Mouse (Mus musculus): Measurements from ENCODE around the gene Hspa4. TPM values are rescaled to one million over a fixed set of nuclear protein-coding genes. Genes with fewer than 3 reads are reported as not detected.
A peak's percentile ranks its signal among the peaks of the same experiment; 100 is the strongest.

Gene Hspa4
- polyA plus RNA-seq, 1 experiment, result 229 TPM

DNA sequence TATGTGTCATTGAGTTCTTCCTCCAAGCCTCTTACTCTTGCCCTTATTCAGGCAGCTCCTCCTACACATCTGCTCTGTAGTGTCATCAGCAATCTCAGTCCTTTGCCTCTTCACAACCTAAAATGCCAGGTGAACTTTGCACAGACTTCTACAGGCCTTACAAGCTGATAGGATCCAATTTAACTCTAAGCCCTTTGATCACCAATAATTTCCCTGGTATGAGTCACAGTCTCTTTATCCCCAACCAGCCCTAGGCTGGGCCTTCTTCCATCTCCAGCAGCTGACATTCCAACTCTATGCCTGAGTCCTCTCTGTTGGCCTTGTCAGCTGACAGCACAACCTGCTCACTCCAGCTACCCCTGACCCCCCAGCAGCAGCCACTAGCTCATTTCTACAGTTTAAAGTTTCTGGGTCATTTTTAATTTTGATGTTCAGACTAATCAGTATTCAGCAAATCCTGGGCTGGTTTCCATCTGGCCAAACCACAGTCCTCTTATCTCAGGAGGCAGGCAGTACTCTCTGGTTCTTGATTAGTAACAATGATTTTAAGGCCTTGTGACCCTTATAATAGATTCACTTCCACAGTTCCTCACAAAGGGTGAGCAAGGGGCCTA lies 8.1 kb upstream of the Hspa4 start:
- Histone ChIP-seq H3K4me1 (ENCODE audit: control insufficient read depth, insufficient read depth, low read length) (peaks cover 13% of the 10 kb centered on the region), H3K4me3 (ENCODE audit: insufficient read depth, low read length) (no peak overlapping the region), H3K27ac (ENCODE audit: insufficient read depth, low read length) (peak overlapping the region; percentile 98)
- no peak for TF ChIP-seq POLR2A (IDR thresholded peaks at IDR 0.05; ENCODE audit: low read depth, low read length)
- TF ChIP-seq CTCF (IDR thresholded peaks at IDR 0.05; ENCODE audit: borderline replicate concordance, insufficient read depth, low read length), result no peak

DNA sequence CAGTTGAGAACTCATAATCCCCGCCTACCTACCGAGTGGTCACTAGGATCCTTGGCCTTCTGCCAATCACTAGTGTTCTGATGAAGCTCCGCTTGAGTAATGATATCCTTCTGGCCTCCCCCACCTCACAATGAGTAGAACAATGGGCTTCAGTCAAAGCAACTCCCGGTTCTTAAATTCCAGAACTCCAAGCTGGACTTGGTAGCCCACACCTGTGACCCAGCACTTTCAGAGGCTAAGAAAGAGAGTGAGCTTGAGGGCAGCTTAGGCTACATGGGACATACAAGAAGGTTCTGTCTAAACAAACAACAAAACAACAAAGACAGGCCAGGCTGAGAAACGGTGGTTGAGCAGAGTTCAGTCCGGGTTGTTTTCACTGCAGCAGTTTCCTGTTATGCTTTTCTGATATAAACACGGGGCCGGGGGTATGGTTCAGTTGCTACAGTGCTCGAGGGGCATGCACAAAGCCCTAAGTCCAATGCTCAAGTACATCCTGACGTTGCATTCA lies 7.4 kb upstream of the Hspa4 start:
- TF ChIP-seq CTCF (IDR thresholded peaks at IDR 0.05; ENCODE audit: borderline replicate concordance, insufficient read depth, low read length) (no peak), POLR2A (IDR thresholded peaks at IDR 0.05; ENCODE audit: low read depth, low read length) (no peak)
- Histone ChIP-seq H3K4me1 (ENCODE audit: control insufficient read depth, insufficient read depth, low read length) (peaks cover 13% of the 10 kb centered on the region), H3K4me3 (ENCODE audit: insufficient read depth, low read length) (no peak overlapping the region), H3K27ac (ENCODE audit: insufficient read depth, low read length) (peak overlapping the region; percentile 98)

DNA sequence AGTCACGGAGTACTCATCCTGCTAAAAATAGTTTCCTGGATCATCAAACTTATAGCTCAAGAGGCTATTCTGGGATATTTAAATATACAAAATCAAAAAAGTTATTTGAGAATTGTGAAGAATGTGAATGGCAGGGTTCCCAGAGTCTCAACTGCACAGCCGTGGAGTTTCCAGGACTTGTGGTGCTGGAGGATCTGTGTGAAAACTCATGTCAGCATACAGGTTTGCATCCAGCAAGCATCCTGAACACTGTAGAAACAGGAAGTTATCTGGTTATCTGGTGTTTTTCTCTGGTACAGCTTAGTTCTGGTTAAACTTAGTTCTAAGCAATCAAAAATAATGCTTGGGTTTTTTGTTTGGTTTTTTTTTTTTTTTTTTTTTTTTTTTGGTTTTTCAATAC lies 6.7 kb upstream of the Hspa4 start:
- Histone ChIP-seq H3K27ac (ENCODE audit: insufficient read depth, low read length) (peak overlapping the region; percentile 98), H3K4me3 (ENCODE audit: insufficient read depth, low read length) (no peak overlapping the region), H3K4me1 (ENCODE audit: control insufficient read depth, insufficient read depth, low read length) (peaks cover 13% of the 10 kb centered on the region)
- TF ChIP-seq CTCF (IDR thresholded peaks at IDR 0.05; ENCODE audit: borderline replicate concordance, insufficient read depth, low read length) (no peak), POLR2A (IDR thresholded peaks at IDR 0.05; ENCODE audit: low read depth, low read length) (no peak)

DNA sequence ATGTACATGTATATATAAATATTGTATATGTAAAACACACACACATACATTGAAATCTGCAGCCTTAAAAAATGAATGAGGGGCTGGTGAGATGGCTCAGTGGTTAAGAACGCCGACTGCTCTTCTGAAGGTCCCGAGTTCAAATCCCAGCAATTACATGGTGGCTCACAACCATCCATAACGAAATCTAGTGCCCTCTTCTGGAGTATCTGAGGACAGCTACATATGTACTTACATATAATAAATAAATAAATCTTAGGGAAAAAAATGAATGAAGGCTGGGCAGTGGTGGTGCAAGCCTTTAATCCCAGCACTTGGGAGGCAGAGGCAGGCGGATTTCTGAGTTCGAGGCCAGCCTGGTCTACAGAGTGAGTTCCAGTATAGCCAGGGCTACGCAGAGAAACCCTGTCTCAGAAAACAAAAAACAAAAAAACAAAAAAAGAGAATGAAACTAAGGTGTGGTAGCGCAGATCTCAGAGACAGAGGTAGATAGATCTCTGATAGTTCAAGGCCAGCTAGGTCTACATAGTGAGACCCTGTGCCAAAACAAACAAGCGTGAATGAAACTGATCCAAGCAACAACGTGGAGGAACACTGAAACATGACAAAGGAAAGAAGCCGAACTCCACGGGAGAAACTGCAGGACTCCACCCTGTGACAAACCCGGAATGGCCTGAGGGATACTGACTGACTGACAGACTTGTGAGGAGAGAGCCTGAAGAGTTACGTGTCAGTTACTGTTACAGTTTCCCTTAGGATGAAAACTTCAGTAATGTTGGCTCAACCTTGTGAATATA lies 4.0 kb upstream of the Hspa4 start:
- Histone ChIP-seq H3K27ac (ENCODE audit: insufficient read depth, low read length) (no peak overlapping the region), H3K4me1 (ENCODE audit: control insufficient read depth, insufficient read depth, low read length) (peaks cover 19% of the 10 kb centered on the region), H3K4me3 (ENCODE audit: insufficient read depth, low read length) (no peak overlapping the region)
- TF ChIP-seq CTCF (IDR thresholded peaks at IDR 0.05; ENCODE audit: borderline replicate concordance, insufficient read depth, low read length) (no peak), POLR2A (IDR thresholded peaks at IDR 0.05; ENCODE audit: low read depth, low read length) (no peak)

DNA sequence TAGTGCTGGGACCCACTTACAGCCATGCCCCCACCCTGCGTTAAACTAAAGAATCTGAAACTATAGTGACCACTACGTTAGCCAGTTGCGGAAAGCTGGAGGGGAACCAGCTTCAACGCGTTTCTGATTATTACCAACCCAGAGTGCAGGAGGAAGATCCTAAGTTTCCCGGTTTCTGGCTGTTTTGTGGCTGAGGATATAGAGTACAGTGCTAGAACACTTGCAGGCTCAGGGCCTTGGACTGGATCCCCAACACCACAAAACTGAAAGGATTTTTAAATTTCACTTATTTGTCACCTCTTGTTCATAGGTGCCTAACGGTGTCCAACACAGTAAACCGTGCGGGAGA lies 884 bp upstream of the Hspa4 start:
- peak overlapping the region; percentile 99 for H3K27ac ChIP-seq (ENCODE audit: insufficient read depth, low read length)
- peak overlapping the region; percentile 37 for H3K4me3 ChIP-seq (ENCODE audit: insufficient read depth, low read length)
- TF ChIP-seq POLR2A (IDR thresholded peaks at IDR 0.05; ENCODE audit: low read depth, low read length) (no peak; the same call in 1 of the 2 replicates), CTCF (IDR thresholded peaks at IDR 0.05; ENCODE audit: borderline replicate concordance, insufficient read depth, low read length) (no peak)
- peaks cover 10% of the 10 kb centered on the region for H3K4me1 ChIP-seq (ENCODE audit: control insufficient read depth, insufficient read depth, low read length)

DNA sequence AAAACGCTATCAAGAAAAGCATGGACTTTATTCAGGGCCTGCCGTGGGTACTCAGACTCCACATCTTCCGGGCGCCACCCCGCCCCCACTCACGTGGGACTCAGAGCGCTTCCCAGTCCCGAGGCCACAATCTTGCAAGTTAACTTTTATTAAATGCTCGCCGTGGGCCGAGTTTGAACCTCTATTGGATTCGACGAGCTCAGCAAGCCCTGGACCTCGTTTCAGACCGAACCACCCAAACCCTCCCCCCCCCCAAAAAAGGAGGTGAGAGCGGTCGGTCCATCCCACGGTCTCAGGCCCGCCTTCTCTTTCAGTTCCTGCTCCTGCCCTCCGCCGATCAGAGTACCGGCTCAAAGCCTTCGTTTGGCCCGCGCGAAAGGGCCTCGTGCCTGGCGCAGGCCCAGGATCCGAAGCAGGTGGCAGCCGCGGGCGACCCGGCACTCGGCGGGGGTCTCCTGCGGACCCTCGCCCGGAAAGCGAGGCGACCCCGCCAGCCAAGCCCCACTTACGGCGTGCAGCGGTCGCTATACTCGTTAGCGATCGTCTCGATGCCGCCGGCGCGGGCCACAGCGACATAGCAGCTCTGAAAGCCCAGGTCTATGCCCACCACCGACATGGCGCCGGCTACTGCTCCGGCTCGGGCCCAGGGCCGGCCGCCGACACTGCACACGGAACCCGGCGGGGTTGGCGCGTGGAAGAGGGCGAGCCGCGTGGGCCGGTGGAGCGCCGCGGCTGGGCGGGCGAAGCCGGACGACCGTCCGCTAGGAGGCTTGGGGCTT lies 517 bp downstream of the Hspa4 start:
- TF ChIP-seq CTCF (IDR thresholded peaks at IDR 0.05; ENCODE audit: borderline replicate concordance, insufficient read depth, low read length) (no peak), POLR2A (IDR thresholded peaks at IDR 0.05; ENCODE audit: low read depth, low read length) (peak; percentile 74)
- peaks cover 10% of the 10 kb centered on the region for H3K4me1 ChIP-seq (ENCODE audit: control insufficient read depth, insufficient read depth, low read length)
- H3K27ac ChIP-seq (ENCODE audit: insufficient read depth, low read length), result peak overlapping the region; percentile 74
- H3K4me3 ChIP-seq (ENCODE audit: insufficient read depth, low read length), result peak overlapping the region; percentile 87

DNA sequence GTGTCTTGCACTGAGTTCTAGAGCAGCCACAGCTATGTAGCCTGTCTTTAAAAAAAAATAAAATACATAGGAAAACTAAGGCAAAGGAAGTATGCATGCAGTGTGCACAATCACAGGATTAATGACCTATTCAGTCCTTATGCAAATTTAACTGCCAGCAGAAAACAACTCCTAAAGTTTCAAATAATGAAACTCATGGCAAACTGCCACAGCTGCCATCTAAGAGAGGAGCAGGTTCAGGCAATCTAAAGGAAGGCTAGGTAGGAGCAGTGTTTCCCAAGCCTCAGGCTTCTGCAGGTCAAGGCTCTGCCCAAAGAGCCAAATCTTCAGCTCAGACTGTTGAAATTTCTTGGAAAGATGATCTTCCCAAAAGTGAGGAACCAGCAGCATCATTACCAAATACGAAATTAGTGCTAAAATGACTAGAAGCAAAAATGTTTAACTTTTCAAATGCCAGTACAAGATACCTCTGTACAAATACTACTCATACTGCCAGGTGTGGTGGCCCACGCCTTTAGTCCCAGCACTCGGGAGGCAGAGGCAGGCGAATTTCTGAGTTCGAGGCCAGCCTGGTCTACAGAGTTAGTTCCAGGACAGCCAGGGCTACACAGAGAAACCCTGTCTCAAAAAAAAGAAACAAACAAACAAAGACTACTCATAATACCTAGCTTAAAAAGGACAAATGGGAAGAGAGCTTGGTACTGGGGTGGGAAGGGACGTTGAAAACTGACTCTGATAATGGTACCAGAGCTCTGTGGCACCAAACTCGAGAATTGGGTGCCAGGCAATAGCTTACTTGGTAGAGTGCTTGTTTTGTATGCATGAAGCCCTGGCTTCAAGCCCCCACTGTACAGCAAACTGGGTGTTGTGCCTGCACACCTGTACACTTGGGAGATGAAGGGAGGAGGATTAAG lies 2.1 kb downstream of the Hspa4 start:
- TF ChIP-seq CTCF (IDR thresholded peaks at IDR 0.05; ENCODE audit: borderline replicate concordance, insufficient read depth, low read length) (no peak), POLR2A (IDR thresholded peaks at IDR 0.05; ENCODE audit: low read depth, low read length) (no peak)
- H3K4me3 ChIP-seq (ENCODE audit: insufficient read depth, low read length), result peak overlapping the region; percentile 87
- no peak overlapping the region for H3K27ac ChIP-seq (ENCODE audit: insufficient read depth, low read length)

DNA sequence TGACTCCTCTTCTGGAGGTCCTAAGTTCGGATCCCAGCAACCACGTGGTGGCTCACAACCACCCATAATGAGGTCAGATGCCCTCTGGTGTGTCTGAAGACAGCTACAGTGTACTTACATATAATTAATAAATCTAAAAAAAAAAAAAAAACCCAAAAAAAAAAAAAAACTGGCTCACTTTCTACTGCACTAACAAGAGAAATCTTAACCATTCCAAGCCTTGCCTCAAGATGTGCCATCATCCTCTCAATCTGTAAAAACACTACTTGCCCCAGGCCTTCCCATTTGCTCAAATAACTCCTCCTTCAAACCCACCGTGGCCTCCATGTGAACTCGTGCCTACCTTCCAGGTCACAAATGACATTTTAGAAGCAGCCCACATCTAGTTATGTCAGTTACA lies 3.4 kb downstream of the Hspa4 start:
- Histone ChIP-seq H3K4me1 (ENCODE audit: control insufficient read depth, insufficient read depth, low read length) (peaks cover 10% of the 10 kb centered on the region), H3K27ac (ENCODE audit: insufficient read depth, low read length) (no peak overlapping the region), H3K4me3 (ENCODE audit: insufficient read depth, low read length) (0 out of 2 replicates have a peak overlapping the region, but pooled peaks have one; percentile 11)
- no peak for TF ChIP-seq CTCF (IDR thresholded peaks at IDR 0.05; ENCODE audit: borderline replicate concordance, insufficient read depth, low read length)
- TF ChIP-seq POLR2A (IDR thresholded peaks at IDR 0.05; ENCODE audit: low read depth, low read length), result no peak

More for the DNA sequence above, 2.1 kb downstream of the Hspa4 start:
- peaks cover 10% of the 10 kb centered on the region for H3K4me1 ChIP-seq (ENCODE audit: control insufficient read depth, insufficient read depth, low read length)

DNA sequence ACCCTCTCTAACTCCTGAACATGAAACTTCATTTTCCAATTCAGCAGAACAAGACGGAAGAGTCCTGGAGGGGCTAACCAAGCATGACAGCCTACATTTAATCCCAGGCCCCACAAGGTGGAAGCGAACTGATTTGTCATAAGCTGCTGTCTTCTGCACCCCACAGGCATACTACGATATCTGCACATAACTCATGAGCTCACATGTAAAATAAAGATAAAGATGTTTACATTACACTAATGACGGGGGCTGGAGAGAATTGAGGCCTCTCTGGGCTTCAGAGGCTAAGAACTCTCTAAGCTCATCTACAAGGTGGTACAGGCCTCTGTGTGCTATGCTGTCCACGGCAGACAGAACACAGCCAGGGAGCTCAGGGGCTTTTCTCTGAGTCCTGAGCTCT lies 5.8 kb downstream of the Hspa4 start:
- TF ChIP-seq POLR2A (IDR thresholded peaks at IDR 0.05; ENCODE audit: low read depth, low read length) (no peak), CTCF (IDR thresholded peaks at IDR 0.05; ENCODE audit: borderline replicate concordance, insufficient read depth, low read length) (no peak)

More for the DNA sequence above, 5.8 kb downstream of the Hspa4 start:
- no peak overlapping the region for H3K4me3 ChIP-seq (ENCODE audit: insufficient read depth, low read length)
- H3K4me1 ChIP-seq (ENCODE audit: control insufficient read depth, insufficient read depth, low read length), result peaks cover 5% of the 10 kb centered on the region
- no peak overlapping the region for H3K27ac ChIP-seq (ENCODE audit: insufficient read depth, low read length)

All from embryonic fibroblast, embryonic 13.5 days (primary cell).